Mouse (Mus musculus): Measurements from ENCODE around the gene Cops2.
A peak's percentile ranks its signal among the peaks of the same experiment; 100 is the strongest.

Cops2 gene

DNA sequence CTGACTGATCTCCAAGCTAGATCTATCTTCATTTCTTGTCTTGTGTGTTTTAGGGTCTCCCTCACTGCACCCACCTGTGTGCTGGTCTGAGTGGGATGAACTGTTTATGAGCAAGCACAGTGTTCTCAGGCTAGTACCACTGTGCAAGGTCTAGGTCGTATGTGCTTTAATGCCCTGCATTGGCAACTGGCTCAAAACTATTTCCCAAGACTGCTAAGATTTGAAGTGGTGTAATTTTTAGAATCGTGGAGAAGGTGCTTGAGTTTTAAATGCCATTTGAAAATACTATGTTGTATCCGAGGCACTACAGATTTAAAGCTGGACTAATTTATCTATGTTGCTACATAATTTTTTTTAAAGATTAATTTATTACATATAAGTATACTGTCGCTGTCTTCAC is 31.0 kb downstream of the Cops2 start:
- DNase-seq (ENCODE audit: low spot score in 2 of 2): no peak

- no peak for DNase-seq (ENCODE audit: low spot score in 2 of 2)
Observed at GRCm38 (mm10) chr2:125826201-125826600, 32.7 kb downstream of the Cops2 start.

- no peak for DNase-seq (ENCODE audit: low spot score in 2 of 2)
Observed at GRCm38 (mm10) chr2:125820397-125820796, 38.5 kb downstream of the Cops2 start.

GRCm38 (mm10) chr2:125813972-125814595 is 44.9 kb downstream of the Cops2 start:
- no peak for DNase-seq (ENCODE audit: low spot score in 2 of 2)

DNA sequence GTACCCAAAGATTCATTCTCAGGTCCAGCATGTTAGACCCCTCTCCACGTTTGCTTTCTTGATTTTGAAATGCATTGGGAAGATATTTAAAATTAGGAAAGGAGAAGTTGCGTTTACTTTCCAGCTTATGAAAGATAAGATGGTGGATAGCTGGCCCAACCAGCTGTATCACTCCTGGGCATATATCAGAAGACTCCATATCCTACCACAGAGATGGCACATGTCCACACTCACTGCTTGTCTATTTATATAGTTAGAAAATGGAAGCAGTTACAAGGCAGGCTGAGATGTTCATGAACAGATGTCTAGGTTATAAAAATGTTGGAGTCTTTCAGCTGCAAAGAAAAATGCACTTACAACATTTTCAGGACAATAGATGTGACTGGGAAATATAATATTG is 47.6 kb downstream of the Cops2 start:
- no peak for DNase-seq (ENCODE audit: low spot score in 2 of 2)

DNA sequence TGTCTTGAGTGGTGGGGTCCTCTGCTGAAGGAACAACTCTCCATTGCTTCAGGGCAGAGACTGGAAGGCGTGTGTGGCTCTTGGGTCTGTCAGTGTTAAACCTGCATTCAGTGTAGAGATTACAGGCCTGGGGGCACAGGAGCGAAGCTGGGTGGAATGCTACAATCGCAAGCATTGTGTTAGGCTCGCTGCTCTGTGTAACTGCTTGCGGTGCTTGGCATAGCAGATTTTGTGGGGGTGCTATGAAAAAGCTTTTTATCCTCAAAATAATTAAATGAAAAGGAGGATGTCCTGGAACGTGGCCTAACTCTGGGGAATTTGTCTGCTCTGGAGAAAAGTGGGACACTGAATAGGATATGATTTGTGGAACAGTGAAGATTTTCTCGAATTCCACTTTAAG is 49.4 kb downstream of the Cops2 start:
- DNase-seq (ENCODE audit: low spot score in 2 of 2): no peak

DNA sequence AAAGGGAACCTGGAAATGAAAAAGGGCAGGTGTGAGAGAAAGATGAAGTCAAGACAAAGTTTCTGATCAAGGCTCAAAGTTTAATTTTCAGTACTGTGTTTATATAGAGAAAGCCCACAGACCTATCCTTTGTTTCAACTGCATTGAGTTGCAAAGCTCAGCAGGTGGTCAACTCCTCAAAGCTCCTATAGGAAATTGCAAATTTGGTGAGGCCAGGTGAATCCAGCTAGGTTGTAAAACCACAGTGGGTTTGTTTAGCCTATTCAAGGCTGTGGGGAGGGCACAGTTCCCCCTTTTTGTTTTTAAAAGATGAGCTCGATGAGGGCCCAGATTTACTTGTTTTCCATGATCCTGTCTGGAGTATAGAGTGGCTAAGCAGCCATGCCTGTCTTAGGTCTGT is 53.1 kb downstream of the Cops2 start:
- DNase-seq (ENCODE audit: low spot score in 2 of 2): no peak

DNA sequence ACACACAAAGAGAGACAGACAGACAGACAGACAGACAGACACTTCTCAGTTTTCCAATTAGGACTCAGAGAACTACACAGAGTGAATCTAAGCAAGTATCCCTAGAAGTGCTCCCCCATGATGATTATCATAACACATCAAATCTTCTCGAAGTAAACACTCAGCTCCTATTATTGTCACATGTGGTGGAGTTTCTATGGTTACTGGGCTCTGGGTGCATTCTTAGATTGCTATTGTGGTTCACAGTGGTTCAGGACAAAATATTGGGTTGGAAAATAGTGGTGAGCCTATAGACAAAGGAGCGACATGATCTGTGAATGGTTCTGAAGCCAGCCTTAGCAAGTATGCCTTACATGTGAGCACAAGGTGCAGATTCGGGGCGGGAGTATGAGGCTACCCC is 57.0 kb downstream of the Cops2 start:
- DNase-seq (ENCODE audit: low spot score in 2 of 2): no peak

- DNase-seq (ENCODE audit: low spot score in 2 of 2): no peak
Observed at GRCm38 (mm10) chr2:125801038-125801437, 57.9 kb downstream of the Cops2 start.

- DNase-seq (ENCODE audit: low spot score in 2 of 2): no peak
Observed at GRCm38 (mm10) chr2:125800428-125800827, 58.5 kb downstream of the Cops2 start.

DNA sequence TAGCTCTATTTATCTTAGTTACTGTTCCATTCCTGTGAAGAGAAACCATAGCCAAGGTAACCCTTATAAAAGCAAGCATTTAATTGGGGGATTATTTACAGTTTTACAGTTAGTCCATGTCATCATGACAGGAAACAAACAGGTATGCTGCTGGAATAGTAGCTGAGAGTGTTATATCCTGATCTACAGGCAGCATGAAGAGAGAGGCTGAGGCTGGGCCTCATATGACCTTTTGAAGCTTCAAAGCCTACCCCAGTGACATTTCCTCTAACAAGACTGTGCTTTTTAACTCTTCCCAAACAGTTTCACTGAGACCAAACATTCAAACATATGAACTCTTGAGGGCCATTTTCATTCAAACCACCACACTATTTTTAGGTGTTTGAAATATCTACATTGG is 61.1 kb downstream of the Cops2 start:
- DNase-seq (ENCODE audit: low spot score in 2 of 2): no peak

GRCm38 (mm10) chr2:125795118-125795517 is 63.8 kb downstream of the Cops2 start:
- DNase-seq (ENCODE audit: low spot score in 2 of 2): no peak

- no peak for DNase-seq (ENCODE audit: low spot score in 2 of 2)
Observed at GRCm38 (mm10) chr2:125794166-125794565, 64.8 kb downstream of the Cops2 start.

DNA sequence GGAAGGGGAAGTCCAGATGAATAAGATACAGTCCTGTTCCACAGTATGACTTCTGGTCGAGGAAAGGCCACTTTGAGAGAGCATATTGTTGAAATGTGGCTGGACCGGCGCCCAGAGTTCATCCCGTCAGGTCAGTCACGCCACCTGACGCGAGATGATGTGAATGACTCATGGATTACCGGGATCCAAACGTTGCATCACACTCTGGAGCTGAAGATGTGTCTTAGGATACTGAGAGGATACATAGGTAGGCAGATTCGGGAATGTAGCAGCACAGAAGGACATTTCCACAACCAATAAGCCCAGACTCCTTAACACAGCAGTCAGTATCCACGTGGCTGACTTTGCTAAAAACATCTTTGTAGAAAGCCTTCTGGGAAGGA is 66.1 kb downstream of the Cops2 start:
- DNase-seq (ENCODE audit: low spot score in 2 of 2): no peak

DNA sequence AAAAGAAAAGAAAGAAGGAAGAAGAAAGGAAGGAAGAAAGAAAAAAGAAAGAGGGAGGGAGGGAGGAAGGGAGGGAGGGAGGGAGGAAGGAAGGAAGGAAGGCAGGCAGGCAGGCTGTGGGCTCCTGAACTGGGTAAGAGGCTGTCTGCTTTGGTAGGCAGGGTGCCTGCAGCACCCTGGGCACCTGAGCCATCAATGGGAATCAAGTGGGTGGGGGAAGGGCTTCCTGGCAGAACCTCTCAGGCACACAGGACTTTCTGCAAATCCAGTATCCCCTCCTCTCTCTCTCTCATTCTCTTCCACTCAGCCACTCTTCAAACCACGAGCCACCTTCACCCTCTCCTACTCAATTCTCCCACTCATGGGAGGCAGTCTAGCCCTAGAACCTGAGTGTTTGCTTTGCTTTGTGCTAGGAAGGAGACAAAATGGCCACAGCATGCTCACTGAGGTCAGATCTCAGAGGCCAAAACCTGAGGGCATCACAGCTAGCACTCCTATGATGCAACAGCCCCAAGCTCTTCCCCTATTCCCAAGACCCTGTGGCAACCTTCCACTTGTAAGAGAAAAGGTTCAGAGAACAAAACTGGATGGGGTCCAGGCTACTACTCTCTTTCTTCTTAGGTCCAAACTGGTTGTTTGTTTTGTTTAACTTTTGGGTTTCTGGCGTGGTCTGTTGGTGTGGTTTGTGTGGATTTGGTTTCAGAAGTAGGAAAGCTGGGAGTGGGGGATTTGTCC is 66.6 kb downstream of the Cops2 start:
- DNase-seq (ENCODE audit: low spot score in 2 of 2): no peak

DNA sequence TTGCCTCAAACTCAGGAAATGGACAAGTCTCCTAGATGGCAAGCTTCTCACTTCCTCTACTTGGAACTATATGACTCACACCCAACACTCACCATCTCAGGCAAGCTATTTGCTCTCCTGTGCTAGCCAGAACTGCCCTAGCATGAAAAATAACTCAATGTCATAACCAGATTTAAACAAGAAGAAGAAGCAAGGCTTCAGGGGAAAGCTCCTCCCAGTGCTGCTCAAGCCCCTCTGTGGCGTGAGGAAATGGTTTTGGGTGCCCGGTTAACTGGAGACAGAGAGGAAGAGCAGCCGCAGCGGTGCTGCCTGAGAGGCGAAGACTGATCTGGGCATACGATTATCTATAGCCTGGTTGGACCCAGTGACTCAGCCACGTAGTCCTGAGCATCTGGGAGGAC is 67.5 kb downstream of the Cops2 start:
- DNase-seq (ENCODE audit: low spot score in 2 of 2): no peak

- DNase-seq (ENCODE audit: low spot score in 2 of 2): no peak
Observed at GRCm38 (mm10) chr2:125790242-125790641, 68.7 kb downstream of the Cops2 start.

DNA sequence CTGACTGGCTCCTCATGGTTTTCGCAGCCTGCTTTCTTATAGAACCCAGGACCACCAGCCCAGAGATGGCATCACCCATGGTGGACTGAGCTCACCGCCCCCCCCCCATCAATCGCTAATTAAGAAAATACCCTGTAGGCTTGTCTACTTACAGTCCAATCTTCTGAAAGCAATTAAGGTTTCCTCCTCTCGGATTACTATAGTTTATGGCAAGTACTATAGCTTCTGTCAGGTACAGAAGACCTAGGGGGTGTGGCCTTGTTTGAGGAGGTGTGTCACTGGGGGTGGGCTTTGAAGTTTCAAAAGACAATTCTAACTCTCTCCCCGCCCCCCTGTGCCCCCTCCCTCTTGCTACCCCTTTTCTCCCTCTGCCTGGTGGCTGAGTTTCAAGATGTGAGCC is 69.7 kb downstream of the Cops2 start:
- no peak for DNase-seq (ENCODE audit: low spot score in 2 of 2)

GRCm38 (mm10) chr2:125788785-125789184 is 70.2 kb downstream of the Cops2 start:
- no peak for DNase-seq (ENCODE audit: low spot score in 2 of 2)

DNA sequence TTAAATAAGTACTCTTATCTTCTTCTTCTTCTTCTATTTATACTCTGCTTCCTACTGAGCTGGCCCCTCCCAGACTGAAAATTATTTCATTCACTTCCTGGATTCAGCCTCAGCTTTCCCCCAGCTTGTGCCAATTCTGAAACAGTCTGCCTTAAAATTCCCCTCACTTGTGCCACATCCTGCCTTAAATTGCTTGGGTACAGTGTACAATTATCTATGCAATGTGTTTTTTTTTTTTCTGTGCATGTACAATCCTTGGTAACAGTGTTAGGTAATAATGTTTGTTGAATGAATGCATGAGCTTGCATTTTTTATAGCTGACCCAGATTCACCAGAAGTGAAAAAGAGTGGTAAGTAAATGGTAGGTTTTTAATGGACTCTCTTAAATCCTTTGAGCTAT is 70.6 kb downstream of the Cops2 start:
- no peak for DNase-seq (ENCODE audit: low spot score in 2 of 2)

DNA sequence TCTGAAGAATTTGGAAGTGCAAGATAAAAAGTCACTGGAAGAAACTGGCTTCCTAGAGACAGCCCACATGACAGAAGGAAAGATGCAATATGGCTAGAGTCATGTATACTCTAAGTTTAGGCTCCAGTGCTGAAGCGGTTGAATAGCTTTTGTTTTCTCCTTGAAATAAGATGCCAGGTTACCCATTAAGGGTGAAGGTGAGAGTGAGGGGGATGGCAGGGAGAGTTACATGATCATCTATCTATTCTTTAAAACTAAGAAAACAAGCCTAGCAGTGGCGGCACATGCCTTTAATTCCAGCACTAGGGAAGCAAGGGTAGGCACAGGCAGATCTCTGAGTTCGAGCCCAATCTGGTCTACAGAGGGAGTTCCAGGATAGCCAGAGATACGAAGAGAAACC is 73.9 kb downstream of the Cops2 start:
- DNase-seq (ENCODE audit: low spot score in 2 of 2): no peak

DNA sequence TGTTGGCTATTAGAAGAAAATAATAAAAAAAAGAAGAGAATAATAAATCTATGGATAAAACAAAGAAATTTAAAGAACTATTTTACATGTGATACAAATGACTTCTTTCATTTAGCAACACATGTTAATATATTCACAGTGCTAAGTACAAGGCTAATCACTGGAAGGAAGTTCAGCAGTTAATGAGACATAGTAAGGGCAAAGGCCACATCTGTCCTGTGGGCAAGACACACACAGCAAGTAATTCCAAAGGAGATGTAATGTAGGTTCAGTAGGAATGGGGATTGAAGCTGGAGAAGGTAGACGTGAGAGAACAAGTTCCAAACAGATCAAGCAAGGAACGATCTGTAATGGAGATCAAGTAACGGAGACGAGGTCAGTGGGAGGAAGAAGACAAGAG is 74.5 kb downstream of the Cops2 start:
- no peak for DNase-seq (ENCODE audit: low spot score in 2 of 2)

GRCm38 (mm10) chr2:125783868-125784267 is 75.1 kb downstream of the Cops2 start:
- DNase-seq (ENCODE audit: low spot score in 2 of 2): no peak

DNA sequence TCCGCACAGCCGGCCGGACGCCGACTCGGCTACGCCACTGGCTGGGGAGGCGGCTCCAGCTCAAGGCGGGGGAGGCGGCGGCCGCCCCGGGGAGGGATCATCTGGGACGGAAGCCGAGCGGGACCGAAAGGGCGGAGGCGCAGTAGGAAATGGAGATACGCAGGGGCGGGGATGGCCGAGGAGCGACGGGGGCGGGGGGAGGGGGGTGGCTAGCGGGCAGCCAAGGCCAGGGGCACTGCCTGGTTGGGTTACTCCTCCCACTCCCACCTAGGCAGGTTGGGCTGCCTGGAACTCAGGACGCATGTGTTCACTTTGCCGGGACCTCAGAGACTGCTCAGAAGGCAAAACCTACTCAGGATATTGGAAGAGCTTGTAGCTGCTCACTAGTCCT is 76.2 kb downstream of the Cops2 start, which contains the start of gene Secisbp2l:
Secisbp2l (minus strand) TSS at position 152 of the 391 bp plus-strand sequence.
- peak; percentile 86 to 92 for DNase-seq (ENCODE audit: low spot score in 2 of 2)

Measured in frontal cortex, postnatal 10 days (tissue).